Mouse (Mus musculus): ENCODE results near the gene Gfi1b. TPM values are rescaled to one million over a fixed set of nuclear protein-coding genes. Genes with fewer than 3 reads are reported as not detected.

Gene Gfi1b
- polyA plus RNA-seq, 1 experiment from 2014 or later: not detected

DNA sequence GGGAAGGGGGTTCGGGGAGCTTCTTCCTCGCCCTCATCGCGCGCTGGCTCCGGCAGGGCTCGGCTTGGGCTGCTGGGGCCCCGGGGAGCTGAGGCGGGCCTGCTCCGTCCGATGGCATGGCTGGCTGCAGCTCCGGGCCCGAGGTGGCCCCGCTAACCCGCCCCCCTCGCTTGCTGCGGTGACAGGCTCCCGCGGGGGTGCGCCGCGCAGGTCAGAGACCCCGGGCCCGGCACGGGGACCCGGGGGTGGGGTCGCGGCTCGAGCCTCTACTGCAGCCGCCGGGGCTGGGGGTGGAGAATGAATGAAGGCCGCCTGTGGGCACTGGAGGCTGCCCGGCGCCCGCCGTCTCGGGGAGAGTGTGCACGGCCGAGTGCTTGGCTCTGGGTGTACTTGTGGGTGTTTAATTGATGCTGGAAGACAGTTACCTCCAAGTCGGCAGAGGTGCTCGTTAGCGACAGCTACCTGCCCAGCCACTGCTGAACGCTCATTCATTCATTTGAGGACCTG lies 19.7 kb upstream of the Gfi1b start:
- ATAC-seq: peak; percentile 69
- peak; percentile 25 for DNase-seq (ENCODE audit: low spot score)
- H3K4me3 ChIP-seq (ENCODE audit: low read depth, low read length): peak overlapping the region; percentile 96
- H3K36me3 ChIP-seq (ENCODE audit: control insufficient read depth, insufficient read depth, low read length): no peaks in the 10 kb centered on the region
- no peaks in the 10 kb centered on the region for H3K9me3 ChIP-seq (replicated peaks; ENCODE audit: control insufficient read depth, low read length)
- H3K27me3 ChIP-seq (replicated peaks; ENCODE audit: control insufficient read depth, insufficient read depth, low read length): no peaks in the 10 kb centered on the region
- H3K27ac ChIP-seq (ENCODE audit: low read depth, low read length): peak overlapping the region; percentile 94
- under 1% methylated on average over 34 of the region's 43 CpGs for WGBS
- H3K9ac ChIP-seq (ENCODE audit: low read length): peak overlapping the region; percentile 92
- peak overlapping the region; percentile 56 for H3K4me2 ChIP-seq (ENCODE audit: low read length)
- peaks cover 12% of the 10 kb centered on the region for H3K4me1 ChIP-seq (ENCODE audit: control insufficient read depth, insufficient read depth, low read length)

DNA sequence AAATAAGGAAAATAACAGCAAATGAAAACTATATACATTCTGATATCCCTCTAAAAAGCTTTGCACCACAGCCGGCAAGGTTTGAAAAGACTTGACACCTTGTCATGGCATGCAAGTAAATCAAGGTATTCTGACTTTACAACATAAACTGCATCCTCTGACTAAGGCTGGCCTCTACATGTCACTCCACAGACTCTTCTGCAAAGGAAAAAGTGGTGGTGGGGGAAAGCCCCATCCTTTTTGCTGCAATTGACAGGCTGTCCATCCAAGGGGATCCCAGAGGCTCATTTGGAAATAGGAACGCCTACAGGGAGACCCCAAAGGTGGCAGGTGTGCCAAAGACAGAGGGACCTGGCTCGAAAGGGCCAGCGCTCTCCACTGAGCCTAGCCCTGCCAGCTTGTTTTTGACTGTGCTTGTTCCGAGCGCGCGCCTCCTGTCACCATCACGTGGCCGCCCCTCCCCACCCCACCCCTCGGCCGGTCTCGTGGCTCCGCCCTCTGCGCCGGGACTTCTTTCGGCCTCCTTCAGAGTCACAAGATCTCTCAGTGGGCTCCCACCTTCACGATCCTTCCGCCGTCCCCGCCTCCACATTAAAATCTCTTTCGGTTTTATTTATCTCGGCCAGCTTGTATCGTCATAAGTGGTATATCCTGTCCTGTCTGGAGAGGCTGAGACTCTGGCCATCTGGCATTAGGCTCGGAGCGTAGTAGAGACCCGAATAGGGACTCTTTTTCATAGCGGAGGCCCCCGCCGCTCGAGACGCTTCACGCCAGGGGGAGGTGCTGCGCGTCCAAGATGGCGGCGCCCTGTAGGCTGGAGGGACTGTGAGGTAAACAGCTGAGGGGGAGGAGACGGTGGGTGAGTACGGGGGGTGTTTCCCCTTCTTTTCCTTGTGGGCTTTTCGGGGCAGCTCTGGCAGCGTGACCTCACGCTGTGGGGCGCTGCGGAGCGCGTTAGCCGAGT lies 19.0 kb upstream of the Gfi1b start, which contains the start of gene Tsc1:
Tsc1 (plus strand) TSS at position 768 of the 964 bp plus-strand sequence.
- H3K4me2 ChIP-seq (ENCODE audit: low read length): peak within 1 kb of the TSS; percentile 56
- no peaks in the 10 kb centered on the region for H3K27me3 ChIP-seq (replicated peaks; ENCODE audit: control insufficient read depth, insufficient read depth, low read length)
- WGBS: 2% methylated on average over 47 of the region's 47 CpGs
- H3K36me3 ChIP-seq (ENCODE audit: control insufficient read depth, insufficient read depth, low read length): no peaks in the 10 kb centered on the region
- ATAC-seq: peak; percentile 94
- H3K4me3 ChIP-seq (ENCODE audit: low read depth, low read length): peak within 1 kb of the TSS; percentile 96
- peak; percentile 98 for DNase-seq (ENCODE audit: low spot score)
- peak within 1 kb of the TSS; percentile 92 for H3K9ac ChIP-seq (ENCODE audit: low read length)
- peak within 1 kb of the TSS; percentile 94 for H3K27ac ChIP-seq (ENCODE audit: low read depth, low read length)
- no peaks in the 10 kb centered on the region for H3K9me3 ChIP-seq (replicated peaks; ENCODE audit: control insufficient read depth, low read length)
- H3K4me1 ChIP-seq (ENCODE audit: control insufficient read depth, insufficient read depth, low read length): peaks cover 12% of the 10 kb centered on the region

GRCm38 (mm10) chr2:28639794-28640193 lies 18.0 kb upstream of the Gfi1b start:
- H3K4me3 ChIP-seq (ENCODE audit: low read depth, low read length): no peak overlapping the region
- no peak for ATAC-seq
- H3K27ac ChIP-seq (ENCODE audit: low read depth, low read length): no peak overlapping the region
- DNase-seq (ENCODE audit: low spot score): peak; percentile 27
- no peaks in the 10 kb centered on the region for H3K27me3 ChIP-seq (replicated peaks; ENCODE audit: control insufficient read depth, insufficient read depth, low read length)
- no peaks in the 10 kb centered on the region for H3K36me3 ChIP-seq (ENCODE audit: control insufficient read depth, insufficient read depth, low read length)
- H3K9me3 ChIP-seq (replicated peaks; ENCODE audit: control insufficient read depth, low read length): no peaks in the 10 kb centered on the region
- H3K4me1 ChIP-seq (ENCODE audit: control insufficient read depth, insufficient read depth, low read length): peaks cover 12% of the 10 kb centered on the region
- 56% methylated on average over 7 of the region's 7 CpGs for WGBS
- no peak overlapping the region for H3K9ac ChIP-seq (ENCODE audit: low read length)
- H3K4me2 ChIP-seq (ENCODE audit: low read length): no peak overlapping the region

DNA sequence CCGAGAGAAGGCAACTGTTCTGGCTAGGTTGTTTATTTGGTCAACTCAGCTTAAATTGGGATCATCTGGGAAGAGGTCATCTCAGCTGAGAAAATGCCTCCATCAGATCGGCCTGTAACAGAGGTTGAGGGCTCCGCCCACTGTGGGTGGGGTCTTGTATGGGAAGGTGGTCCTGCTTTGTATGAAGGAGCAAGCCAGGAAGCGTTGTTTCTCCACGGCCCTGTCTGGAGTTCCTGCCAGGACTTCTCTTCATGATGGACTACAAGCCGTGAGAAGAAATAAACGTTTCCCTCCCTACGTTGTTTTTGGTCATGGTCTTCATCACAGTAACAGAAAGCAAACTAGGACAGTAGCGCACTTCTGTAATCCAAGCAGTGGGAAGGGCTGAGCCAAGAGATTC lies 17.1 kb upstream of the Gfi1b start:
- no peak overlapping the region for H3K27ac ChIP-seq (ENCODE audit: low read depth, low read length)
- no peaks in the 10 kb centered on the region for H3K9me3 ChIP-seq (replicated peaks; ENCODE audit: control insufficient read depth, low read length)
- peaks cover 12% of the 10 kb centered on the region for H3K4me1 ChIP-seq (ENCODE audit: control insufficient read depth, insufficient read depth, low read length)
- H3K9ac ChIP-seq (ENCODE audit: low read length): no peak overlapping the region
- no peak overlapping the region for H3K4me3 ChIP-seq (ENCODE audit: low read depth, low read length)
- H3K36me3 ChIP-seq (ENCODE audit: control insufficient read depth, insufficient read depth, low read length): no peaks in the 10 kb centered on the region
- ATAC-seq: no peak
- peak; percentile 32 for DNase-seq (ENCODE audit: low spot score)
- no peaks in the 10 kb centered on the region for H3K27me3 ChIP-seq (replicated peaks; ENCODE audit: control insufficient read depth, insufficient read depth, low read length)
- H3K4me2 ChIP-seq (ENCODE audit: low read length): peak overlapping the region; percentile 29; the same call in 1 of the 2 replicates
- 5% methylated on average over 9 of the region's 9 CpGs for WGBS

GRCm38 (mm10) chr2:28638352-28638751 lies 16.6 kb upstream of the Gfi1b start:
- H3K4me2 ChIP-seq (ENCODE audit: low read length): peak overlapping the region; percentile 29; the same call in 1 of the 2 replicates
- WGBS: 19% methylated on average over 9 of the region's 9 CpGs
- no peaks in the 10 kb centered on the region for H3K36me3 ChIP-seq (ENCODE audit: control insufficient read depth, insufficient read depth, low read length)
- DNase-seq (ENCODE audit: low spot score) (no peak), ATAC-seq (no peak)
- no peaks in the 10 kb centered on the region for H3K9me3 ChIP-seq (replicated peaks; ENCODE audit: control insufficient read depth, low read length)
- H3K27me3 ChIP-seq (replicated peaks; ENCODE audit: control insufficient read depth, insufficient read depth, low read length): no peaks in the 10 kb centered on the region
- no peak overlapping the region for H3K9ac ChIP-seq (ENCODE audit: low read length)
- no peak overlapping the region for H3K4me3 ChIP-seq (ENCODE audit: low read depth, low read length)
- H3K4me1 ChIP-seq (ENCODE audit: control insufficient read depth, insufficient read depth, low read length): peaks cover 12% of the 10 kb centered on the region
- H3K27ac ChIP-seq (ENCODE audit: low read depth, low read length): no peak overlapping the region

DNA sequence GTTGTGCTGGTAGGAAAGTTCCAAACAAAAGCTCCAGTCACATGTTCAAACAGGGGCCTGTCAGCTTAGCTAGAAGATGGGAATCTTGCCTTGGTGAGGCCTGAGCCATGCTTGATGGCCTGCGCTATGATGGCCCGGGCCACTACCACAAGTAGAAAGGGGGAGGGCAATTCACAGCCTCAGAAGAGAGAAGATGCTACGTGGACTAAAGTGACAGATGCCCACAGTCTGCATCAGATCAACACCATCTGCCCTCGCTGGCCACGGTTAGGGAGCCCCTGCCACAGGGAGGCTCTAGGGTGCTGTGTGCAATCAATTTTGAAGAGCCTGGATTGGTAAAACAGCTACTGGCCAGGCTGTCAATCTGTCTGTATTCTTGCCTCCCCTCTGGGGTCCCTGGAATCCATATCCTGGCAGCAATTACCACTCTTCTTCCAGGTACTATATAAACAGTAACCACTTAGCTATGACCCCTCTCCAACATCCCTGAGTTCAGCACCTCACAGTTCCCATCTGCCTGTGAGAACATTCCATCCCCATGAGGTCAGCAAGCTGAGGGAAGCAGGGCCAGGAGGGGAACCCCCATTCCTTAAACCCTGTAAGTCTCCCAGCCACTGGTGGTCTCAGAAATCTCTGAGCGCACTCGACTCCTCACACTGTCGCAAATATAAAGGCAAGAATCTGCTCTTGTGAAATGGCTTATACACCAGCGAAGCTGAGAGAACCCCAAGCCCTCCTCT lies 15.5 kb upstream of the Gfi1b start:
- DNase-seq (ENCODE audit: low spot score) (no peak), ATAC-seq (no peak)
- Histone ChIP-seq H3K4me2 (ENCODE audit: low read length) (no peak overlapping the region), H3K36me3 (ENCODE audit: control insufficient read depth, insufficient read depth, low read length) (no peaks in the 10 kb centered on the region), H3K9me3 (replicated peaks; ENCODE audit: control insufficient read depth, low read length) (no peaks in the 10 kb centered on the region), H3K4me1 (ENCODE audit: control insufficient read depth, insufficient read depth, low read length) (peaks cover 6% of the 10 kb centered on the region), H3K27ac (ENCODE audit: low read depth, low read length) (no peak overlapping the region), H3K27me3 (replicated peaks; ENCODE audit: control insufficient read depth, insufficient read depth, low read length) (no peaks in the 10 kb centered on the region), H3K9ac (ENCODE audit: low read length) (no peak overlapping the region), H3K4me3 (ENCODE audit: low read depth, low read length) (no peak overlapping the region)
- 82% methylated on average over 9 of the region's 9 CpGs for WGBS

- no peak overlapping the region for H3K9ac ChIP-seq (ENCODE audit: low read length)
- H3K4me2 ChIP-seq (ENCODE audit: low read length): no peak overlapping the region
- WGBS: 98% methylated on average over 1 of the region's 1 CpGs
- no peak overlapping the region for H3K27ac ChIP-seq (ENCODE audit: low read depth, low read length)
- no peaks in the 10 kb centered on the region for H3K9me3 ChIP-seq (replicated peaks; ENCODE audit: control insufficient read depth, low read length)
- no peaks in the 10 kb centered on the region for H3K36me3 ChIP-seq (ENCODE audit: control insufficient read depth, insufficient read depth, low read length)
- no peaks in the 10 kb centered on the region for H3K4me1 ChIP-seq (ENCODE audit: control insufficient read depth, insufficient read depth, low read length)
- DNase-seq (ENCODE audit: low spot score) (no peak), ATAC-seq (no peak)
- H3K4me3 ChIP-seq (ENCODE audit: low read depth, low read length): no peak overlapping the region
- no peaks in the 10 kb centered on the region for H3K27me3 ChIP-seq (replicated peaks; ENCODE audit: control insufficient read depth, insufficient read depth, low read length)
Measured at GRCm38 (mm10) chr2:28635199-28635598, 13.4 kb upstream of the Gfi1b start.

DNA sequence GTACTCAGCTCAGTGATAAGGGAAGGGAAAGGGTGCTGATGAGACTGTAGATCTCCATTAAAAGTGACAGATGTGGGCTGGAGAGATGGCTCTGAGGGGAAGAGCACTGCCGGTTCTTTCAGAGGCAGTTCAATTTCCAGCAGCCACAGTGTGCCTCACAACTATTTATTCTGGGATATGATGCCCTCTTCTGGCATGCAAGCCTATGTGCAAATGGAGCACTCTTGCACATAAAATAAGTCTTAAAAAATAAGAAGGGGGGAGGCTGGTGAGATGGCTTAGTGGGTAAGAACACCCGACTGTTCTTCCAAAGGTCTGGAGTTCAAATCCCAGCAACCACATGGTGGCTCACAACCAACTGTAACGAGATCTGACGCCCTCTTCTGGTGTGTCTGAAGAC lies 11.4 kb upstream of the Gfi1b start:
- Histone ChIP-seq H3K4me2 (ENCODE audit: low read length) (no peak overlapping the region), H3K4me1 (ENCODE audit: control insufficient read depth, insufficient read depth, low read length) (no peaks in the 10 kb centered on the region), H3K27me3 (replicated peaks; ENCODE audit: control insufficient read depth, insufficient read depth, low read length) (no peaks in the 10 kb centered on the region), H3K27ac (ENCODE audit: low read depth, low read length) (no peak overlapping the region), H3K9ac (ENCODE audit: low read length) (no peak overlapping the region), H3K36me3 (ENCODE audit: control insufficient read depth, insufficient read depth, low read length) (no peaks in the 10 kb centered on the region), H3K4me3 (ENCODE audit: low read depth, low read length) (no peak overlapping the region), H3K9me3 (replicated peaks; ENCODE audit: control insufficient read depth, low read length) (no peaks in the 10 kb centered on the region)
- WGBS: 58% methylated on average over 4 of the region's 4 CpGs
- ATAC-seq (no peak), DNase-seq (ENCODE audit: low spot score) (no peak)

All from forebrain, embryonic 14.5 days (tissue).